Mouse (Mus musculus) heart, embryonic 11.5 days (tissue): ENCODE results near the gene Uba3. TPM values are rescaled to one million over a fixed set of nuclear protein-coding genes. Genes with fewer than 3 reads are reported as not detected.
A peak's percentile ranks its signal among the peaks of the same experiment; 100 is the strongest.

Experiments
- ATAC-seq: fragments of 200-750 bp; cut with Nextera tagmentation; replicated peaks from 2 replicates; pipeline ENCODE4 v1.8.0; 2017; ENCODE audit warnings: moderate library complexity; ENCODE audit not compliant: insufficient number of reproducible peaks, low FRiP score, low TSS enrichment
- H3K27ac ChIP-seq: fragments of 300-500 bp; sonication (generic); 2 replicates; pipeline ENCODE4 v1.5.1; 2014; ENCODE audit warnings: mild to moderate bottlenecking, low read depth, low read length
- H3K27me3 ChIP-seq: fragments of 300-500 bp; sonication (generic); 2 replicates; pipeline ENCODE4 v1.6.1; 2014; ENCODE audit warnings: mild to moderate bottlenecking, low read length, mixed read lengths; ENCODE audit not compliant: control insufficient read depth, insufficient read depth
- H3K36me3 ChIP-seq: fragments of 300-500 bp; sonication (generic); 2 replicates; pipeline ENCODE4 v1.6.1; 2014; ENCODE audit warnings: mild to moderate bottlenecking, low read length, moderate library complexity, mixed read lengths; ENCODE audit not compliant: control insufficient read depth, insufficient read depth
- H3K4me1 ChIP-seq: fragments of 300-500 bp; sonication (generic); 2 replicates; pipeline ENCODE4 v1.6.1; 2014; ENCODE audit warnings: low read length; ENCODE audit not compliant: control insufficient read depth, insufficient read depth
- H3K4me2 ChIP-seq: fragments of 300-500 bp; sonication (generic); 2 replicates; pipeline ENCODE4 v1.6.1; 2014; ENCODE audit warnings: mild to moderate bottlenecking, moderate library complexity
- H3K4me3 ChIP-seq: fragments of 300-500 bp; sonication (generic); 2 replicates; pipeline ENCODE4 v1.5.1; 2014; ENCODE audit warnings: low read depth, low read length
- H3K9ac ChIP-seq: fragments of 300-500 bp; sonication (generic); 2 replicates; pipeline ENCODE4 v1.6.1; 2014; ENCODE audit warnings: mild to moderate bottlenecking, low read depth, low read length, moderate library complexity
- H3K9me3 ChIP-seq: fragments of 300-500 bp; sonication (generic); replicated peaks from 2 replicates; pipeline ENCODE4 v1.6.1; 2016; ENCODE audit warnings: low read length; ENCODE audit not compliant: control insufficient read depth
- WGBS: fragments of 180-500 bp; shearing (Covaris S2); extraction: QIAGEN DNeasy Blood & Tissue Kit; methylation state at CpG from one replicate; pipeline ENCODE4 v1.1.7; 2014; ENCODE audit not compliant: insufficient replicate concordance; 5-methylcytosine and 5-hydroxymethylcytosine counted together
- polyA plus RNA-seq: library from polyadenylated mRNA; unstranded; fragments of >200 nt; fragmentation: Nextera tagmentation; extraction: Ambion mirVana; gene quantifications from 2 replicates; pipeline ENCODE4 v1.2.1, GENCODE M21; 2014

Uba3 gene
- polyA plus RNA-seq, 1 experiment from 2014 or later, result 90.7 TPM

GRCm38 (mm10) chr6:97220672-97221071 is 15.2 kb upstream of the Uba3 start:
- Histone ChIP-seq H3K27me3 (no peaks in the 10 kb centered on the region), H3K9ac (no peak overlapping the region), H3K4me1 (peaks cover 30% of the 10 kb centered on the region), H3K4me2 (no peak overlapping the region), H3K27ac (no peak overlapping the region), H3K36me3 (no peaks in the 10 kb centered on the region), H3K4me3 (no peak overlapping the region), H3K9me3 (no peaks in the 10 kb centered on the region)
- 83% methylated on average over 2 of the region's 5 CpGs for WGBS
- ATAC-seq, result no peak

GRCm38 (mm10) chr6:97216154-97216821 is 10.8 kb upstream of the Uba3 start:
- no peak overlapping the region for H3K9ac ChIP-seq
- 78% methylated on average over 4 of the region's 4 CpGs for WGBS
- no peaks in the 10 kb centered on the region for H3K9me3 ChIP-seq
- H3K4me1 ChIP-seq, result peaks cover 20% of the 10 kb centered on the region
- no peak overlapping the region for H3K4me2 ChIP-seq
- no peaks in the 10 kb centered on the region for H3K27me3 ChIP-seq
- H3K4me3 ChIP-seq, result no peak overlapping the region
- H3K36me3 ChIP-seq, result peaks cover 4% of the 10 kb centered on the region; the same call in 1 of the 2 replicates
- no peak overlapping the region for H3K27ac ChIP-seq
- no peak for ATAC-seq

- peaks cover 4% of the 10 kb centered on the region; the same call in 1 of the 2 replicates for H3K36me3 ChIP-seq
- peak overlapping the region; percentile 2; the same call in 1 of the 2 replicates for H3K9ac ChIP-seq
- no peaks in the 10 kb centered on the region for H3K27me3 ChIP-seq
- H3K4me1 ChIP-seq, result peaks cover 18% of the 10 kb centered on the region
- H3K4me3 ChIP-seq, result peak overlapping the region; percentile 83
- H3K4me2 ChIP-seq, result peak overlapping the region; percentile 79
- WGBS, result 69% methylated on average over 12 of the region's 12 CpGs
- ATAC-seq, result no peak
- H3K27ac ChIP-seq, result no peak overlapping the region
- H3K9me3 ChIP-seq, result no peaks in the 10 kb centered on the region
Observed at GRCm38 (mm10) chr6:97211981-97212380, 6.5 kb upstream of the Uba3 start.

GRCm38 (mm10) chr6:97210962-97211601 is 5.6 kb upstream of the Uba3 start:
- WGBS, result 2% methylated on average over 22 of the region's 22 CpGs
- peaks cover 4% of the 10 kb centered on the region; the same call in 1 of the 2 replicates for H3K36me3 ChIP-seq
- peak overlapping the region; percentile 85 for H3K9ac ChIP-seq
- H3K9me3 ChIP-seq, result no peaks in the 10 kb centered on the region
- peaks cover 14% of the 10 kb centered on the region for H3K4me1 ChIP-seq
- no peaks in the 10 kb centered on the region for H3K27me3 ChIP-seq
- peak overlapping the region; percentile 63 for H3K27ac ChIP-seq
- peak overlapping the region; percentile 79 for H3K4me2 ChIP-seq
- peak; percentile 64; the same call in 1 of the 2 replicates for ATAC-seq
- peak overlapping the region; percentile 83 for H3K4me3 ChIP-seq

- Histone ChIP-seq H3K4me3 (peak within 1 kb of the TSS; percentile 83), H3K27ac (peak within 1 kb of the TSS; percentile 63), H3K36me3 (peaks cover 4% of the 10 kb centered on the region; the same call in 1 of the 2 replicates), H3K9me3 (no peaks in the 10 kb centered on the region), H3K4me2 (peak within 1 kb of the TSS; percentile 79), H3K4me1 (peaks cover 14% of the 10 kb centered on the region), H3K9ac (peak within 1 kb of the TSS; percentile 85), H3K27me3 (no peaks in the 10 kb centered on the region)
- 8% methylated on average over 32 of the region's 32 CpGs for WGBS
- ATAC-seq, result peak; percentile 65
Observed at GRCm38 (mm10) chr6:97210191-97210961, 4.9 kb upstream of the Uba3 start, which contains the start of gene Arl6ip5. Gene Arl6ip5 (plus strand): TSS chr6:97210689.

- Histone ChIP-seq H3K9ac (no peak overlapping the region), H3K9me3 (no peaks in the 10 kb centered on the region), H3K27ac (no peak overlapping the region), H3K4me3 (no peak overlapping the region), H3K4me1 (peaks cover 14% of the 10 kb centered on the region), H3K4me2 (no peak overlapping the region), H3K36me3 (no peaks in the 10 kb centered on the region), H3K27me3 (no peaks in the 10 kb centered on the region)
- ATAC-seq, result no peak
- WGBS, result 89% methylated on average over 4 of the region's 4 CpGs
Observed at GRCm38 (mm10) chr6:97209751-97210150, 4.3 kb upstream of the Uba3 start.

- Histone ChIP-seq H3K4me1 (peaks cover 18% of the 10 kb centered on the region), H3K4me3 (no peak overlapping the region), H3K9me3 (no peaks in the 10 kb centered on the region), H3K4me2 (no peak overlapping the region), H3K27ac (no peak overlapping the region), H3K36me3 (no peaks in the 10 kb centered on the region), H3K9ac (no peak overlapping the region), H3K27me3 (no peaks in the 10 kb centered on the region)
- no peak for ATAC-seq
- 48% methylated on average over 3 of the region's 3 CpGs for WGBS
Observed at GRCm38 (mm10) chr6:97209201-97209600, 3.8 kb upstream of the Uba3 start.

- no peaks in the 10 kb centered on the region for H3K9me3 ChIP-seq
- H3K36me3 ChIP-seq, result no peaks in the 10 kb centered on the region
- WGBS, result 42% methylated on average over 3 of the region's 3 CpGs
- H3K9ac ChIP-seq, result no peak overlapping the region
- H3K4me3 ChIP-seq, result no peak overlapping the region
- no peak for ATAC-seq
- H3K27me3 ChIP-seq, result no peaks in the 10 kb centered on the region
- H3K27ac ChIP-seq, result no peak overlapping the region; the same call in none of the 2 replicates
- peaks cover 20% of the 10 kb centered on the region for H3K4me1 ChIP-seq
- no peak overlapping the region for H3K4me2 ChIP-seq
Observed at GRCm38 (mm10) chr6:97208406-97208805, 3.0 kb upstream of the Uba3 start.
